Mouse (Mus musculus): ENCODE data around the gene Mob3b. TPM values are rescaled to one million over a fixed set of nuclear protein-coding genes. Genes with fewer than 3 reads are reported as not detected.

Gene Mob3b
- polyA plus RNA-seq, 1 experiment from 2014 or later = 8.5 TPM

DNA sequence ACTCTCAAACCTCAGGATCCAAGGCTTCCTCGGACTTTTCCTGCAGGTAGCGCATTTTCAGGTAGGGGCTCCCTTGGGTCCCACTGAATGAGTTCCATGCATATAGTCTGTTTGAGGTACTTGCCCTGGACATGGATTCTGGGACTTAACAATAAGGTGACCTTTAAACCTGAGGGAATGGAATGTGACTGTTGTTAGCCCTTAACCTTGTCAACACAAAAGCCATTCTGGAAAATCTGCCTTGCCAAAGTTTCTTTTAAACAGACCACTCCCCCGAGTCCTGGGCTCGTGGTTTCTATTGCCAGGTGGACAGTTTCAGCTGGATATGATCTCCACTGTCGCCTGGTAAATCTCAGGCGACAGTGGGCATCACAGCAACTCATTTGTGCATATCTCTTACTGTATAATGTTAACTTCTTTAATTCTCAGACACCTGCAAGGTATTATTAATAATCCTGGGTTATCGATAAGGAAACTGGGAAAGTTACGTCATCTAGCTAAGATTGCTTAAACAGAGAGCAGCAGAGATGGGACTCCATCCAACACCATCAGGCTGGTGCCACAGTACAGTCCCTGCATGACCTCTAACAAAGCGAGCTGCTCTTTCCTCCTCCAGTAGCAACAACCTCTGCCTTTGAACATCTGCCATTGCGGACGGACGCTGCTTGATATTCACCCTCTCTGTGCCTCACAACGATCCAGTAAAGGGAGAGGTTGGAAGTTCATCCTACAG is 43.6 kb downstream of the Mob3b start:
- WGBS (ENCODE audit: insufficient replicate concordance) = 55% methylated on average over 13 of the region's 13 CpGs
- ATAC-seq (ENCODE audit: insufficient read depth) = peak; percentile 34; the same call in 1 of the 2 replicates
- Histone ChIP-seq H3K27ac (replicated peaks) (0 out of 2 replicates have a peak overlapping the region, but pooled peaks have one; percentile 41), H3K4me2 (no peak overlapping the region), H3K9ac (no peak overlapping the region), H3K27me3 (no peaks in the 10 kb centered on the region), H3K4me3 (replicated peaks) (no peak overlapping the region), H3K4me1 (replicated peaks) (0 out of 2 replicates have a peak, but pooled peaks cover 6% of the 10 kb centered on the region), H3K9me3 (replicated peaks) (no peaks in the 10 kb centered on the region), H3K36me3 (replicated peaks) (no peaks in the 10 kb centered on the region)

DNA sequence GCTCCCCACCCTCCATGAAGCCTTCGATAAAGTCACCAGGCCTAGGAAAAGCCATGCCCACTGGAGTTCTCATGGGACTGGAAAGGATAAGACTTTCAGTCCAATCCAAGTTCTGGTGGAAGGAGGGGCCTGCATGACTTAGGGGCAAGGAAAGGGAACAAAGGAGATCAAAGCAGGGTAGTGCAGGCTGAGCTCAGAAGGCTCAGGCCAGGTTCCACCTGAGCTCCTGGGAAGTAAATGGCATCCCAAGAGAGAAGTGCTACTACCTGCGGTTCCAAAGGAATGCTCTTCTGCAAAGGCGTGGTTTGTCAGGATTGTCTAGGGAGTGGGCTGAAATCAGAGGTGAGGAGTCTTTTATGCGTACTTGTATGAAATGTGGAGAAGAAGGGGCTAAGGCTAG is 44.8 kb downstream of the Mob3b start:
- no peaks in the 10 kb centered on the region for H3K9me3 ChIP-seq (replicated peaks)
- no peak for ATAC-seq (ENCODE audit: insufficient read depth)
- WGBS (ENCODE audit: insufficient replicate concordance) = 75% methylated on average over 4 of the region's 4 CpGs
- 0 out of 2 replicates have a peak, but pooled peaks cover 6% of the 10 kb centered on the region for H3K4me1 ChIP-seq (replicated peaks)
- no peaks in the 10 kb centered on the region for H3K36me3 ChIP-seq (replicated peaks)
- H3K4me3 ChIP-seq (replicated peaks) = no peak overlapping the region
- no peak overlapping the region for H3K4me2 ChIP-seq
- no peaks in the 10 kb centered on the region for H3K27me3 ChIP-seq
- H3K9ac ChIP-seq = no peak overlapping the region
- H3K27ac ChIP-seq (replicated peaks) = no peak overlapping the region

DNA sequence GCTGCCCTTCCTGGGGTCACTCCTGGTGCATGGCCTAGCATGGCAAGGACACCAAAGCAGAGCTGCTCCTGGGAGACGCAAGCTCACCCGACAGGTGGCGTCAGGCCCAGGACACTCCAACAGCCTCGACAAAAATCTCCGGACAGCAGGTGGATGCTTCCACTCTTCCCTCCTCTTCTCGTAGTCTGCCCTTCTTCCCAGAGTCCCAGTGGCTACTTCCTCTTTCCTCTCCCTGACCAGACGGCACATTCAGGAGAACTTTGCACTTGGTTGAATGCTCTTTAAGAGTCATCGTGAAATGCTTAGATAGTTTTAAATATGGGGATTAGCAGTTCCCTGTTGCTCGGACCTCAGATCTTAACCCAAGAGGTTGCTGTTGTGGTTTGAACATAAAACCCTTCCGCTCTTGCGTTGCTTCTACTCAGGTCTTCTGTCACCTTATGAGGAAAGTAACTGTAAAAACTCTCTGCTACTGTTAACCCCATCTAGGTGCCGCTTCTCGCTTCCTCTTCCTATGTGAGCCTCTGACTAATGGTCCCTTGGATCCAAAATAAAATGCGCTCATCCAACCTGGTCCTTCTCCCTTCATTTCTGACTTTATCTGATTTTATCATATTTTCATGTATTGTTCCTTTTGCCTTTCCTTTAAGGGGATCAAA is 52.0 kb downstream of the Mob3b start:
- peaks cover 5% of the 10 kb centered on the region for H3K4me1 ChIP-seq (replicated peaks)
- 54% methylated on average over 14 of the region's 14 CpGs for WGBS (ENCODE audit: insufficient replicate concordance)

DNA sequence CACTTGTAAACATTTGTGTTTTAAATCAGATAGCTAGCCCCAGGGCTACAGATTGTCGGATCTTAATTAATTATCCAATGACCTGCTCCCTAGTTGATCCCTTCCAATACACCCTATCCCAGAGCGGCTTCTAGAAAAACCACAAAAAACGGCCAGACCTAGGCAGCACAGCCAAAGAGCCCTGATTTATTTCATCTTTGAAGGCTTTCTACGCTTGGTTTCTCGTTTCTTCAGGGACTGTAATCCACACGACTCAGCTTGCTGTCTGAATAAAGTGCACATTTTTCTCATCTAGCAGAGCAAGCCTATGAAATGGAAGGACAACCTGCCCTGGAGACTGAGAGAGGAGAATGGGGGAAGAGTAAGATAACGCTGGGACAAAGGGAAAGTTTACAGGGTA is 56.1 kb downstream of the Mob3b start:
- H3K36me3 ChIP-seq (replicated peaks) = no peaks in the 10 kb centered on the region
- H3K9me3 ChIP-seq (replicated peaks) = no peaks in the 10 kb centered on the region
- H3K9ac ChIP-seq = no peak overlapping the region
- no peak overlapping the region for H3K27ac ChIP-seq (replicated peaks)
- H3K27me3 ChIP-seq = no peaks in the 10 kb centered on the region
- H3K4me1 ChIP-seq (replicated peaks) = peaks cover 37% of the 10 kb centered on the region
- ATAC-seq (ENCODE audit: insufficient read depth) = no peak
- H3K4me2 ChIP-seq = no peak overlapping the region
- H3K4me3 ChIP-seq (replicated peaks) = no peak overlapping the region
- WGBS (ENCODE audit: insufficient replicate concordance) = 56% methylated on average over 7 of the region's 7 CpGs

More for the DNA sequence above, 52.0 kb downstream of the Mob3b start:
- no peak overlapping the region for H3K27ac ChIP-seq (replicated peaks)
- H3K4me2 ChIP-seq = no peak overlapping the region
- H3K36me3 ChIP-seq (replicated peaks) = no peaks in the 10 kb centered on the region
- H3K4me3 ChIP-seq (replicated peaks) = no peak overlapping the region
- H3K9me3 ChIP-seq (replicated peaks) = no peaks in the 10 kb centered on the region
- no peak for ATAC-seq (ENCODE audit: insufficient read depth)
- H3K9ac ChIP-seq = no peak overlapping the region
- H3K27me3 ChIP-seq = no peaks in the 10 kb centered on the region

DNA sequence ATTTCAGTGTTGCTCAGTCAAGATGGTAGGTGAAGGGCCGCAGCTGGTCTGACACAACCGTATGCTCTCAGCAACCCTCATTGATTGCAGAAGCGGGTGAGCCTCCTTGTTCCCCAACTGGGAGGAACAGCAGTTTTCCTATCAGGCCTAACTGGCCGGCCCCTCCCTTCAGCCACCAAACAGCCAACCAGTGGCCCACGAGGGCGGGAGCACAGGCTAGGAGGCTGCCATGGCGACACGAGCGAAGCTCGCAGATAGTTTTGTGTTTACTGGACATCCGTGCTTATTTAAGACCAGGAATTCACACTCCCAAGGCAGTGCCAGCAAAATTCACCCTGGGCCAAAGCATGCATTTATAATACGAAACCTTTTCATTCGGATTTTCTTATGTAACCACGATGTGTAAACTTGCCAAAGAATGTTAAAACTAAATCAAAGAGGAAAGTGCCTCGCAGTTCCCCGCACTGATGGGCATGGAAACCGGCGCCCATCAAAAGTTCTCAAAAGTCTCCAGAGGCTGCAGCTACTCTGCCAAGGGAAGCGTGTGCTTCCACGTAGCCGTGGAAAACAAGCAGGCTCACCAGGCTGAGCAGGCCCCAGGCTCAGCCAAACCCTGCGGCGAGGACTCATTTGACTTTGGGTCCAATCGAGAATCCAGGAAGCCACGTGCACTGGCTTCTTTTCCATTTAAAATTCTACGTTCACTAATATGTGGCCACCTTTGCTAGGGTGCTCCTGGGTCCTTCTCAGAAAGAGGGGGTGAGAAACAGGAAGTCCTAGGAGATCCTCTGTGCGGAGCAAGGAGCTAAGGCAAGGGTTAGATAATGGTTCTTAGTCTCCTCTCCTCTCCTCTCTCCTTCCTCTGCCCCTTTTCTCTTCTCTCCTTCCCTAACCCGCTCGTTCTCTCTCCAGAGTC is 57.2 kb downstream of the Mob3b start:
- H3K4me2 ChIP-seq = peak overlapping the region; percentile 72
- H3K27me3 ChIP-seq = no peaks in the 10 kb centered on the region
- H3K9me3 ChIP-seq (replicated peaks) = no peaks in the 10 kb centered on the region
- WGBS (ENCODE audit: insufficient replicate concordance) = 9% methylated on average over 29 of the region's 29 CpGs
- peak overlapping the region; percentile 15; the same call in 1 of the 2 replicates for H3K9ac ChIP-seq
- H3K4me1 ChIP-seq (replicated peaks) = peaks cover 39% of the 10 kb centered on the region
- H3K4me3 ChIP-seq (replicated peaks) = peak overlapping the region; percentile 42
- no peaks in the 10 kb centered on the region for H3K36me3 ChIP-seq (replicated peaks)
- peak overlapping the region; percentile 66 for H3K27ac ChIP-seq (replicated peaks)
- ATAC-seq (ENCODE audit: insufficient read depth) = peak; percentile 68

DNA sequence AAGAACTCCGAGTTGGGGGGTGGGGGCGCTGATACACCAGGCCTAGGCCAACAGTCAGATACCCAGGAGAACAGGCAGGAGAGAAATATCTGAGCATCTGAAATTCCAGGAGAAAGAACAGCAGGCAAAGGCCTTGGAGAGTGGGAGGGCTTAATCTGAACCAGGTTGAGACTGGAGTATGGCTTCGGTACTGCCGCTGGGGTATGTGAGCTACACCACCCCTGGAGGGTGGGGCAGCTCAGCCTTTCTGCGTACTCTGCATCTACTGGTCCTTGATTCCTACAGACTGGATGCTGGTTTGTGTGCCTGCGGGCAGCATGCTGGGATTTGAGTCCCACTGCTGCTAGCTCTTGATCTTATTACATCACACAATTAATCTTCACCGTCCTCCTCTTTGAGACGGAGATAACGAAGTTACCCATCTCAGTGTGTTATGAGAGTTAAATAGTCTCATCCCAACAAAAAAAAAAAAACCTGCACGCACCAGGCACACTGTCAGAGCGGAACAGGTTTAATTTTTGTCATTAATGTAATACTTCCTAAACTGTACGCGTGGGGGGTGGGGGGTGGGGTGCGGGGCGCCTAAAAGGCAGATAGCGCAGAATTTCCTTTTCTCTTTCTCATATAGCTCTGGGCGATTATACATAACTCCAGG is 57.9 kb downstream of the Mob3b start:
- Histone ChIP-seq H3K4me3 (replicated peaks) (peak overlapping the region; percentile 42), H3K9ac (no peak overlapping the region), H3K4me2 (peak overlapping the region; percentile 72), H3K9me3 (replicated peaks) (no peaks in the 10 kb centered on the region), H3K27me3 (no peaks in the 10 kb centered on the region), H3K4me1 (replicated peaks) (peaks cover 42% of the 10 kb centered on the region), H3K27ac (replicated peaks) (peak overlapping the region; percentile 51), H3K36me3 (replicated peaks) (no peaks in the 10 kb centered on the region)
- 36% methylated on average over 17 of the region's 17 CpGs for WGBS (ENCODE audit: insufficient replicate concordance)
- no peak for ATAC-seq (ENCODE audit: insufficient read depth)

DNA sequence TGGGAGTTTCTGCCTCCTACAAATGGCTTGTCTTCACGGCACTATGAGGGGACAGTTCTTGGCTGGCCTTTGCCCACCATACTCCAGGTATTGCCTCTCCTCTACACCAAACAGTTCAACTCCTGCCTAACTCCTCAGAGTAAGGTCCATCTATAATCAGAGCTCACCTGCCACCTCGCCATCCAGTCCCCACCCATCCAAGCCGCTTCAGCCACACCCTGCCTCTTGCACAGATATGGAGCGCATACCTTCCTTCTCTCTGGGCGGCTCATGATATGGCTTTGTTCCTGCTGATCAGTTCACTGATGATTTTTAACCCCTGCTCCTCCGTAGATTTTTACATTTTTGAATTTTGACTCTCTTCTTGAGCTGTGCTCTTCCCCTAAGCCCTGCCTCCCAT is 58.7 kb downstream of the Mob3b start:
- Histone ChIP-seq H3K4me2 (no peak overlapping the region), H3K36me3 (replicated peaks) (no peaks in the 10 kb centered on the region), H3K4me1 (replicated peaks) (peaks cover 42% of the 10 kb centered on the region), H3K9ac (no peak overlapping the region), H3K27me3 (no peaks in the 10 kb centered on the region), H3K27ac (replicated peaks) (0 out of 2 replicates have a peak overlapping the region, but pooled peaks have one; percentile 24), H3K9me3 (replicated peaks) (no peaks in the 10 kb centered on the region), H3K4me3 (replicated peaks) (no peak overlapping the region)
- ATAC-seq (ENCODE audit: insufficient read depth) = no peak
- 33% methylated on average over 6 of the region's 6 CpGs for WGBS (ENCODE audit: insufficient replicate concordance)

DNA sequence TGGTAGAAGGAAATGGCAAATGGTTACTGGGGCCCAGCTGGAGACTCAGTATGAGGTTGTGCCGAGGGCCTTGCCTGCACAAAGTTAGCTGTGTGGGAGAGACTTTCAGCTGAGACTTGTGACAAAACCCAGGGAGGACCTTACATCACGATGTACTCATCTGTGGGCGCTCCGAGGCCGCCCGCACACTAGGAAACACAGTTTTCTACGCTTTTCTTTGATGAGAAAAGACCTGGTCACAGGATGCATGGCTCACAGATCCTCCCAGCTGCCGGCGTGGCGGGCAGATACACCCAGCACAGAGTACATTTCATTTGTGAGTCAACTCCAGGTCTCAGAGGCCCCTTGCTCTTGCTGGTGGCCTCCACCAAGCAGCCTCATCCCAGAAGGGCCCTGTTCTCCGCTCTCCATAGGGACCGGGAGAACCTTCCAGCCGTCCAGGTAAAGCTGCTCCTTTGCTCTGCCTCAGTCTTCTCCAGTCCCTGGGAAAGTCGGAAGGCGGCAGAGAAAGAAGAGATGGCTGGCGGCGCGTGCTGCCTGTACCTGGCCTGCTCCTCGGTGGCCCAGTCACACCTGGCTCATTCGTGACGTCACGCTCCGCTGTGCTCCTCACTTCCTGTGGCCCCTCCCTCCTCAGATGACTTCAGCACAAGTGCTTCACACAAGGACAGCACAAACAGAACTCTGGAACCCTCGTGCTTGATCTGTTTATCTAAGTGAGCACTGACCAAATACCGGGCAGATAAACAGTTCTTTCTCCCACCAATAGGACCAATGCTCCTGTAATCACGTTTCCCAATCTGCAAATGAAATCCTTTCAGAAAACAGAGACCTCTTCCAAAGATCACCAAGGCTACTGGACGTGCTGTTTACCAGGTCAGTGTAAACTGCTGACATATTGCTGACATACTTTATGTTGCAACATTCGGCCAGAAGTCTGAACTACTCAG is 60.8 kb downstream of the Mob3b start:
- 58% methylated on average over 28 of the region's 28 CpGs for WGBS (ENCODE audit: insufficient replicate concordance)
- Histone ChIP-seq H3K36me3 (replicated peaks) (no peaks in the 10 kb centered on the region), H3K4me3 (replicated peaks) (no peak overlapping the region), H3K9me3 (replicated peaks) (no peaks in the 10 kb centered on the region), H3K4me2 (no peak overlapping the region; the same call in 1 of the 2 replicates), H3K27ac (replicated peaks) (peak overlapping the region; percentile 79), H3K9ac (no peak overlapping the region), H3K27me3 (no peaks in the 10 kb centered on the region), H3K4me1 (replicated peaks) (peaks cover 42% of the 10 kb centered on the region)
- peak; percentile 84 for ATAC-seq (ENCODE audit: insufficient read depth)

DNA sequence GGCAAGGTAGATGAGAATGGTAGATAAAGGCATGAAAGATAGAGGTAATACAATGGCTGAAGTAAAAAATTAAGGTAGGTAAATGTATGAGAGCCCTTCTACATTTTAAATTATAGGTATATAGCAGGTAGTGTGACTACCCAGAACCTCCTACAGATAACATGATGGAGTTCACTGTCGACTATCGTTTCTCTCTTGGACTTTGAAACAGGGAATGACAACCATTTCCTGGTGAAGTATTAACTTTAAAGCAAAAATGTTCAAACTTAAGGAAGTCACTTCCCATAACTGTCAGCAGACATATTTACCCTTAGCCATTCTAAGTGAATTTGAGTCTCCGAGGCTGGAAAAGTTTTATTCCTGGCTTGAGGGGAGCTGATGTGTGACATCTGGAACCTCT is 64.8 kb downstream of the Mob3b start:
- no peak for ATAC-seq (ENCODE audit: insufficient read depth)
- H3K9ac ChIP-seq = no peak overlapping the region

More for the DNA sequence above, 64.8 kb downstream of the Mob3b start:
- Histone ChIP-seq H3K4me2 (no peak overlapping the region), H3K27me3 (no peaks in the 10 kb centered on the region), H3K9me3 (replicated peaks) (no peaks in the 10 kb centered on the region), H3K27ac (replicated peaks) (peak overlapping the region; percentile 59; the same call in 1 of the 2 replicates), H3K36me3 (replicated peaks) (no peaks in the 10 kb centered on the region), H3K4me1 (replicated peaks) (peaks cover 16% of the 10 kb centered on the region), H3K4me3 (replicated peaks) (no peak overlapping the region)
- WGBS (ENCODE audit: insufficient replicate concordance) = 63% methylated on average over 3 of the region's 3 CpGs
